Mouse (Mus musculus) E14TG2a.4 (cell line): ENCODE measurements around the gene Smap2.
"Not testable (repeated sequence)": the region's sequence is repeated elsewhere in the genome, so short reads cannot be mapped to it uniquely, and the experiment has no call there.

Experiments
- H3K27me3 ChIP-seq: 2 replicates; pipeline ENCODE4 v1.6.1; 2014; ENCODE audit warnings: low read length, control low read depth; ENCODE audit not compliant: insufficient read depth
- H3K36me3 ChIP-seq: 2 replicates; pipeline ENCODE4 v1.6.1; 2014; ENCODE audit warnings: low read length, control low read depth; ENCODE audit not compliant: insufficient read depth
- H3K4me1 ChIP-seq: replicated peaks from 2 replicates; pipeline ENCODE4 v1.6.1; 2014; ENCODE audit warnings: low read depth, low read length, control low read depth
- H3K4me3 ChIP-seq: replicated peaks from 2 replicates; pipeline ENCODE4 v1.5.1; 2014; ENCODE audit warnings: mild to moderate bottlenecking, low read length
- H3K9me3 ChIP-seq: 2 replicates; pipeline ENCODE4 v1.6.1; 2014; ENCODE audit warnings: low read length, control low read depth
- CTCF ChIP-seq: conservative IDR thresholded peaks from 2 replicates; pipeline ENCODE4 v1.5.1; 2014; ENCODE audit warnings: low read length
- NANOG ChIP-seq: IDR thresholded peaks from 2 replicates; pipeline ENCODE4 v1.6.1; 2014; ENCODE audit warnings: borderline replicate concordance, low read length, mixed read lengths
- POU5F1 ChIP-seq: IDR thresholded peaks from 2 replicates; pipeline ENCODE4 v1.6.1; 2014; ENCODE audit warnings: low read length, borderline replicate concordance

The Smap2 gene

DNA sequence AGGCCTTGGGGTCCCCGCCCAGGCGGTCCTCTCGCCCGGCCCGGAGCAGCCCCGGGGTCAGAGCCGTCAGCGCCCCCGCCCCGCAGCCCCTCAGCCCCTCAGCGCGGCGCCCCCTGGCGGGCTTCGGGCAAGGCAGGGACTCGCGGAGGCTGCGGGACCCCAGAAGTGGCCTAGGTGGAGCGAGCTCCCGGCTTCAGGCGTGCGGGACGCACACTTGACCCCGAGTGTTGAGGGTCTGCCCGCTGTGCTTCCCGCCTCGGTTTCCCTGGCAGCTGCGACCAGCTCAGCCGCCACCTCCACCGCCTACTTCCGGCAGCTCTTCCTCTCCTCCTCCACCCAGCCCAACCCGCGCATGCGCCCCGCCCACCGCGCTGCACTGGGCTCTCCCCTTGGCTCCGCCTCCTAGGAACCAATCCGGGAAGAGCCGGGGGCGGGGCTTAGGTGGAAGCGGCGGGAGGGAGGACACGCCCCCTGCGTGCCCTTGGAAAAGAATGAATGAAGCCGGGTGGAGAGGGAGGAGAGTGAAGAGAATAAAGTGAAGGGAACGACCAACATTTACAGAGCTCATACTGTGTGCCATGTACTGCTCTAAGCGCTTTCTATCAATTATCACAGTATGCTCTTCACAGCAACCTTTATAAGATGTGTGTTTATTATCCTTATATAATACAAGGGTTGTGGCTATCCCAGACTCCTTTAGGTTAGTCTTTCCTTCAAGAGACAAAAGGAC, at the start of gene Smap2:
Gene Smap2 (minus strand): TSS at position 320 of the 730 bp plus-strand sequence.
- peak within 1 kb of the TSS; percentile 94 for H3K4me3 ChIP-seq
- H3K27me3 ChIP-seq: no peaks in the 10 kb centered on the region
- no peak for TF ChIP-seq NANOG
- TF ChIP-seq CTCF: peak; percentile 24; the same call in 1 of the 2 replicates
- no peak for TF ChIP-seq POU5F1
- peaks cover 37% of the 10 kb centered on the region for H3K4me1 ChIP-seq
- no peaks in the 10 kb centered on the region for H3K36me3 ChIP-seq
- H3K9me3 ChIP-seq: no peaks in the 10 kb centered on the region

- no peak for TF ChIP-seq POU5F1
- no peak for TF ChIP-seq NANOG
- TF ChIP-seq CTCF: no peak
- H3K4me3 ChIP-seq: no peak overlapping the region
Observed at GRCm38 (mm10) chr4:121065336-121065735, 48.3 kb upstream of the Smap2 start.

GRCm38 (mm10) chr4:121059218-121059617, 42.2 kb upstream of the Smap2 start:
- H3K9me3 ChIP-seq, H3K4me3 ChIP-seq, H3K27me3 ChIP-seq: not testable (repeated sequence)
- Histone ChIP-seq H3K36me3 (peaks cover 55% of the 10 kb centered on the region), H3K4me1 (peaks cover 11% of the 10 kb centered on the region)

More at GRCm38 (mm10) chr4:121065336-121065735, 48.3 kb upstream of the Smap2 start:
- peaks cover 7% of the 10 kb centered on the region; the same call in 1 of the 2 replicates for H3K4me1 ChIP-seq
- H3K9me3 ChIP-seq: no peaks in the 10 kb centered on the region
- no peaks in the 10 kb centered on the region for H3K27me3 ChIP-seq
- peaks cover 66% of the 10 kb centered on the region for H3K36me3 ChIP-seq

DNA sequence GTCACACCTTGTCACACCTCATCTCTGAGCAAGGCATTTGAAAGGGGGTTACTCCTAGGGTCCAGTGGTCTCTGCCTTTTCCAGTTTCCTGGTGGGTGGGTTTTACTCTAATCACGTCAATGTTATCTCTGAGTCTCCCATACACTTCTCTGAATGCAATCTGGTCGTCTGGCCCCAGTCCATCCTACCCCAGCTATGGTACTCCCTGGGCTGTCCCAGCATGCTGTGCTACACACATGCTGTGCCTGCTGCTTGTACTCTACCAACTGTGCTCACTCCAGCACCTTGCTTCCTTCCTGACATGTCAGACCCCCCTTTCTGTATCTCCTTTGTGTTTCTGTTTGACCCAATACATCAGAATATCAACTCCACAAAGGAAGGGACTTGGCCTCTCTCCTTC, 40.0 kb upstream of the Smap2 start:
- peaks cover 13% of the 10 kb centered on the region for H3K27me3 ChIP-seq
- peaks cover 46% of the 10 kb centered on the region for H3K36me3 ChIP-seq
- H3K4me1 ChIP-seq: peaks cover 22% of the 10 kb centered on the region
- no peak for TF ChIP-seq NANOG
- no peaks in the 10 kb centered on the region for H3K9me3 ChIP-seq
- H3K4me3 ChIP-seq: no peak overlapping the region

GRCm38 (mm10) chr4:121056342-121056741, 39.3 kb upstream of the Smap2 start:
- Histone ChIP-seq H3K36me3 (peaks cover 46% of the 10 kb centered on the region), H3K27me3 (peaks cover 19% of the 10 kb centered on the region), H3K4me1 (peaks cover 28% of the 10 kb centered on the region), H3K4me3 (no peak overlapping the region), H3K9me3 (no peaks in the 10 kb centered on the region)
- peak; percentile 93 for TF ChIP-seq CTCF
- TF ChIP-seq POU5F1: no peak

DNA sequence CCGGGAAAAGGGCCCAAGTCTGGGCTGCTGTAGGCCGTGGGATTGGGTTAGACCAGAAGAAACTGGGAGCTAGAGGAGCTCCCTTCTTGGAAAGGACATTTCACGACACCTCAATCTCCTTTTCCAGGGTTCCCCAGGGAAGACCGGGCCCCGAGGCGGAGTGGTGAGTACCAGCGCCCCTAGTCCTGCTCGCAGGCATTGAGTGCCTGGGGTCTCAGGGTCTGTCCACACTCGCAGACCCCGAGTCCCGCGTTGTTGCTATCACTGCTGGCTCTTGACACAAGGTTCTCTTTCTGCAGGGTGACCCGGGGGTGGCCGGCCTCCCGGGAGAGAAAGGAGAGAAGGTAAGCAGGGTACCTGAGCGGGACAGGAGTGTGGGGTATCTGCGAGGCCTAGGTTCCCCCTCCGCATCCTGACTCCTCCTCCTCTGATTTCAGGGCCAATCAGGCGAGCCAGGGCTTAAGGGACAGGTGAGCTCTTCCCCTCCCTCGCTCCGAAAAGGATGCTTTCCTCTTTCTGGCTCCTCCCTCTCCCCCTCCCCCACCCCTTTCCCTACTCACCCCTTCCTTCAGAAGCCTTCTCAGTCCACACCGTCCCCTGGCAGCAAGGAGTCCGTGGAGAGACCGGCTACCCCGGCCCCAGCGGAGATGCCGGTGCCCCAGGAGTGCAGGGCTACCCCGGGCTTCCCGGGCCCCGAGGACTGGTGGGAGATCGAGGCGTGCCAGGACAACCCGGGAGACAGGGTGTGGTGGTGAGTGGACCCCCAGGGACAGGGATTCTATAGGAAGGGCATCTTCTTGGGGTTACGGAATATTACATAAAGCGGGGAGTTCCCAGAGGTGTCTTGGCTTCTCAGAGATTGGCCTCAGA, 35.6 kb upstream of the Smap2 start:
- TF ChIP-seq POU5F1: no peak
- no peak for TF ChIP-seq NANOG
- TF ChIP-seq CTCF: no peak
- peaks cover 28% of the 10 kb centered on the region for H3K4me1 ChIP-seq

GRCm38 (mm10) chr4:121051863-121052262, 34.8 kb upstream of the Smap2 start:
- Histone ChIP-seq H3K4me3 (peak overlapping the region; percentile 62; the same call in 1 of the 2 replicates), H3K36me3 (peaks cover 40% of the 10 kb centered on the region), H3K27me3 (peaks cover 19% of the 10 kb centered on the region), H3K4me1 (peaks cover 28% of the 10 kb centered on the region), H3K9me3 (no peaks in the 10 kb centered on the region)
- TF ChIP-seq CTCF (no peak), NANOG (no peak), POU5F1 (no peak)

More for the DNA sequence above, 35.6 kb upstream of the Smap2 start:
- Histone ChIP-seq H3K9me3 (no peaks in the 10 kb centered on the region), H3K27me3 (peaks cover 19% of the 10 kb centered on the region), H3K4me3 (peak overlapping the region; percentile 62), H3K36me3 (peaks cover 40% of the 10 kb centered on the region)

GRCm38 (mm10) chr4:121042946-121043345, 25.9 kb upstream of the Smap2 start:
- Histone ChIP-seq H3K4me1 (peaks cover 62% of the 10 kb centered on the region), H3K4me3 (peak overlapping the region; percentile 39; the same call in 1 of the 2 replicates), H3K9me3 (no peaks in the 10 kb centered on the region), H3K27me3 (peaks cover 28% of the 10 kb centered on the region), H3K36me3 (peaks cover 17% of the 10 kb centered on the region)
- TF ChIP-seq POU5F1 (no peak), CTCF (no peak), NANOG (no peak)
